Mouse (Mus musculus): Measurements from ENCODE around the gene Gemin5. TPM values are rescaled to one million over a fixed set of nuclear protein-coding genes. Genes with fewer than 3 reads are reported as not detected.
"Not testable (repeated sequence)": the region's sequence is repeated elsewhere in the genome, so short reads cannot be mapped to it uniquely, and the experiment has no call there.

Gene Gemin5
- total RNA-seq (2021): 1 to 10 TPM; 8.1 to 9.3 TPM
- long read RNA-seq, experiment 1, partial matches to known transcripts: 6 of 10 reads
- long read RNA-seq, experiment 1, other reads (novel, unspliced or antisense): 4 of 10 reads
- long read RNA-seq, experiment 2, partial matches to known transcripts: 16 of 24 reads
- long read RNA-seq, experiment 2, other reads (novel, unspliced or antisense): 8 of 24 reads

GRCm38 (mm10) chr11:58168167-58168915 is at the start of gene Gemin5:
Gemin5 (minus strand) TSS chr11:58168539.
- DNase-seq: peak; percentile 78

DNA sequence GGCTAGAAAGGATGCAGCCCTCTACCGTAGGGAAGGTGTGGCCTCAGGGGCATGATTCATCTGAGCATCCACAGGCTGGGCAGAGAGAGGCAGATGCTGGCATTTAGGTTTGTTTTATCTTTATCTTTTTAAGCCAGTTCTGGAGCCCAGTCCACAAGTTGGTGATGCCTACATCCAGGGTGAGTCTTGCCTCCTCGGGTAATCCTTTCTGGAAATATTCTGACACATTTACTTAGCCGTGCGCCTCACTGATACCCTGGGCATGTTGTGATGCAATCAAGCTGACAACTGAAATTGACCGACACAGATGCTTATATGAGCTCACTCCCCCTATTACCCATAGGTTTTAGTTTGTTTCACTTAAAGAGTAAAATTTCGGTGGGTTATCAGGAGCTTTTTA is 48.5 kb upstream of the Gemin5 start:
- no peak for DNase-seq

GRCm38 (mm10) chr11:58215814-58216213 is 47.5 kb upstream of the Gemin5 start:
- DNase-seq: no peak

- DNase-seq: not testable (repeated sequence)
Observed at GRCm38 (mm10) chr11:58215049-58215430, 46.7 kb upstream of the Gemin5 start.

DNA sequence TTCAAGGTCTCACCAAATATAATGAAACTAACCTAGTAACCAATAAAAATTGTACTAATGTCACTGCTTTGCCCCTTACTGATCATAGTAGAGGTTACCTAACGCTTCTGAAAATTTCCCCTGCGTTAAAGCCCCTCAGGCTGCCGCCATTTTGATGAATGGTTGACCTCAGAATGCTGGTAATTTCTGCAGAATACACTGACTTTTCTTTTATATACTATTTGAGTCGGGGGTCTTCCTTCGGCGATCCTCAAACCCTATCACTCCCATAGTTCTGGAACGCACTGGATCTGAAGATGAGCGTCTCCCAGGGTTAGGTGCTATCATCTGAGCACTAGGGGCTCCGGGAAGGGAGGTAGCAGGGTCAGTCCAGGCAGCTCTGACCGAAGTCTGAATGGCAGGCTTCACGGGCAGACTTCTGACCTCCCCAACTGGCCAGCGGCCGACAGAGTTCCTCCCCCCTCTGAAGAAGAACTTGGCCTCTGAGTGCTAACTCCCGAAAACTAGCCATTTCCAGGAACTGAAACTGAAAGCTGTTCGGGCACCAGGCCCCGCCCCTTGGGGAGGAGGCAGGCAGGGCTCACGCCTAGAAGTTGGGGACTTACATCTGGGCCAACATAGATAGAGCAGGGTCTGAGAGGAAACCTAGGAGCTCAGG is 46.2 kb upstream of the Gemin5 start:
- peak; percentile 89 for DNase-seq

- DNase-seq: no peak
Observed at GRCm38 (mm10) chr11:58213673-58214342, 45.5 kb upstream of the Gemin5 start.

- no peak for DNase-seq
Observed at GRCm38 (mm10) chr11:58211682-58212067, 43.3 kb upstream of the Gemin5 start.

DNA sequence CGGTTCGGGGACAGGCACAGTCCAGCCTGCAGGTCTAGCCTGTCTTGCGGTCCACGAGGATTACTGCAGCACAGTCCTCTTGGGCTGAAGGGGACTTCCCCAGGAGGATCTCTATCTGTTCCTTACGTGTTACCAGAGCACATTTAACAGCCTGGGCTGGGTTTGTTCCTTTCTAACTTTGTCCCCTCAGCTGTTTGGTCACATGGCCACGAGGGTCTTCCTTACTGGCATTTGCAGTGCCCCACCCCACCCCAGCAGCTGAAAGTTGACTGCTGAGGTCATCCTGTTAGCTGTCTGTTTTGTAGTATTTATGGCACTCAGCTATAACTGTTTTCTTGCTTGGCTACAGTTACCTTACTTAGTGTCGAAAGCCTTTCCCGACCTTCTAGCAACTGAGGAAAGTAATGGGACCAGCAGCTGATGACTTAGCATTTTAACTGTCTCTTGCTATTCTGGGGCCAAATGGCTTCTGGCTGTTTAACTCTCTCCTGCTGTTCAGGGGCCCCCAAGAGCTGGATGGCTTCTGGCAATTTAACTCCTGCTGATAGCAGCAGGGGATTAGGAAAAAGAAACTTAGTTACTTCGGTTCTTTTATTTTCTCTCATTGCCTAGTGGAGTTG is 42.8 kb upstream of the Gemin5 start:
- DNase-seq: no peak

DNA sequence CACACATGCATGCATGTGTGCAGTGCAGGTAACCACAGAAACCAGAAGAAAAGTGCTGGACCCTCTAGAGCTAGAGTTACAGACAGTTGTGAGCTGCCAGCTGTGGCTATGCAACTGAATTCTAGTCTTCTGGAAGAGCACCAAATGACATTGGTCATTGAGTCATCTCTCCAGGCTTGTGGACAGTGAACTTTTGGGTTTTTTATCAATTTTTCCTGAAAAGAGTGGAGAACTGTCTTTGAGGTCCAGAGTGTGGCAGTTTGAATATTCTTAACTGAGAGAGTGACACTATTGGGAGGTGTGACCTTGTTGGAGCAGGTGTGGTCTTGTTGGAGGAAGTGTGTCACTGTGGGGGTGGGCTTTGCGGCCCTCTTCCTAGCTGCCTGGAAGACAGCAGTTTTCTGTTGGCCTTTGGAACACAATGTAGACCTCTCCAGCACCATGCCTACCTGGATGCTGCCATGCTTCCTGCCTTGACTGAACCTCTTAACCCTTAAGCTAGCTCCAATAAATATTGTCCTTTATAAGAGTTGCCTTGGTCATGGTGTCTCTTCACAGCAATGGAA is 42.1 kb upstream of the Gemin5 start:
- DNase-seq: no peak

DNA sequence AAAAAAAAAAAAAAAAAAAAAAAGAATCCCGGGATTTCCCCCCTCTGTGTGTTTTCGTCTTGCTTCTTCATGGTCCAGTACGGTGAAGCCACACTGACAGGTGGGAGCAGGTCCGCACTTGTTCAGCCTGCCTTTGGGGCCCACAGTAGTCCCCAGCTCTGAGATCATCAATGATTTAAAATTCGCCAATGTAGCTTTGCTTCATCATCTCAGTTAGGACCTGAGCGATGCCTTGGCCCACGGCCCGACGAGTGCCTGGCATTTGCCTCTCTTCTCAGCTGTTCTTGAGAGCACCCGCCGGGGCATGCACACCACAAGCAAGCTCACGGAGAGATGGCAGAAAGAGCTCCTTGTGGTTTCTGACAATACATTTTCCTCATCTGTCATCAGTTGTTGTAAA is 32.7 kb upstream of the Gemin5 start:
- no peak for DNase-seq

GRCm38 (mm10) chr11:58200226-58200625 is 31.9 kb upstream of the Gemin5 start:
- no peak for DNase-seq

GRCm38 (mm10) chr11:58199229-58200037 is 31.1 kb upstream of the Gemin5 start, which contains the start of the genes Igtp and Irgm2:
Igtp (plus strand) TSS chr11:58199556.
Irgm2 (plus strand) TSS chr11:58199618.
- DNase-seq: peak; percentile 77

DNA sequence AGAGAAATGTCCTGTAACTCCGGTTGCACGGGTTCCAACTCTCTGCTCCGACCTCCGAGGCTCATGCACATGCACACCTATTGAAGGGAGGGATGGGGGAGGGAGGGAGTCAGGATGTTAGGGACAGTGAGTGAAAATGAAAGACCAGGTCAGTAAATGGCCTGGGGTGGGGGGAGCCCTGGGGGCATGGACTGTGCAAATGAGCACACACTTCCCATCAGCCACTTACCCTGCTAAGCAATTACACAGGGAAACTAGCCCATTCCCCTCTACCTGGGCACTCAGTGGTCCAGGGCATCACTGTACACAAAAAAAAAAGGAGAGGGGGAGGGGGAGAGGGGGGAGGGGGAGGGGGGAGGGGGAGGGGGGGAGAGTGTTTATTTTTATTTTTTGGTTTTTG is 30.3 kb upstream of the Gemin5 start:
- DNase-seq: no peak

DNA sequence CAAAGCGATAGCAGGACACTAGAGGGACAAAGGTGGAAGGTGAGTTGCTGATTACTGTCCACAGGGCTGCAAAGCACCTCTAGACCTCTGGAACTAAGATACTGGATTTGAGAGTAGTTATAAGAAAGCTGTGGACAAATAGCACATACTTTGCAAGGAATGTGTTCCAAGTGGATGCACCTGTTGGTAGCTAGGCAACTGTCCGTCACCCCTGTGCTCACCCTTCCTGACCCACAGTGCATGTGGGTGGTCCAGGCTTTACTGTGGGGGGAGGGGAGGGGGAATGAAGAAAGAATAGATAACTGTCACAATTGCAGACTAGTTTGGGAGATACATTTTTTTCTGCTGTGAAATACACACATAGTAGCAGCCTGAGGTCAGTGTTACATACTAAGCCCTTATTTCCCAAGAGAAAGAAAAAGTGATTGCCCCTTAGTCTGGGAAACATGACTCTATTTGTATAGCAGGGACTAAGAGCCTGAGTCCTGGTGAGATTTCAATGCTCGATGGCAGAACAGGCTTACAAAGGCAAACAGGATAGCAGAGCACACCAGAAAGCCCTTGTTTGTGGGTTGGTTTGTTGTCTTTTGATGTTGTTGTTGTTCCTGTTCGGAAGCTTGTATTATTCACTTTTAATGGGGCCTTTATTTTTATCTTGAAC is 25.7 kb upstream of the Gemin5 start:
- no peak for DNase-seq

GRCm38 (mm10) chr11:58193326-58193725 is 25.0 kb upstream of the Gemin5 start:
- no peak for DNase-seq

DNA sequence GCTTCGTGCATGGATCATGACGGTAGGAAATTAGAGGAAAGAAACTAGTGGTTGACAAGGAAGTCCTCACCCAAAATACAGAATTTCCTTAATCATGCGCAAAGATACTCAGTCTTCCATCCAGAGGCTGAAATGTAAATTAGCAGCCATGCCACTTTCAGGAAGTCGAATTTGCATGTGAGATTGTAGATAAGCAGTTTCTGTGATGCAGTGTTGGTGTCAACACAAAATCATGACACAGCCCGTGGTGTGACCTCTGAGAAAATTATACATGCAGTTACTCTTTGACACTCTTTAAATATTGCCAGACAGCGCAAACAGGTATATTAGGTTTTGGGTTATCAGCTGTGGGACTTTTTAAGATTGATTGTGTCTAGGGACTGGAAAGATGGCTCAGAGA is 21.3 kb upstream of the Gemin5 start:
- DNase-seq: no peak

- no peak for DNase-seq
Observed at GRCm38 (mm10) chr11:58183579-58183978, 15.2 kb upstream of the Gemin5 start.

DNA sequence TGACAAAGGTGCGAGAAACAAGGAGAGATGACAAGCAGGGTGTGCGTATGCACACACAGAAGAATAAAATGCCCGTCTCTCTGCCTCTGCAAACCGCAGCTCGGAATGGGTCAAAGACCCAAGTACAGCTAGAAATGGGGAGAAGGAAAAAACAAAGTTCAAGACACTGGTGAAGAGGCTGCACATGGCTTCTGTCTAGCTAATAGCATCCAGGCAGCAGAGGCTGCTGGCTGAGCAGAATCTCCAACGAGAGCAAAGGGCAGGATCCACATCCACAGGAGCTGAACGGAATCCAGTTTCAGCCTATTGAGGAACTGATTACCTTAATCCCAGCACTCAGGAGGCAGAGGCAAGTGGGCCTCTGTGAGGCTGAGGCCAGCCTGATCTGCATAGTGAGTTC is 12.4 kb upstream of the Gemin5 start:
- no peak for DNase-seq

DNA sequence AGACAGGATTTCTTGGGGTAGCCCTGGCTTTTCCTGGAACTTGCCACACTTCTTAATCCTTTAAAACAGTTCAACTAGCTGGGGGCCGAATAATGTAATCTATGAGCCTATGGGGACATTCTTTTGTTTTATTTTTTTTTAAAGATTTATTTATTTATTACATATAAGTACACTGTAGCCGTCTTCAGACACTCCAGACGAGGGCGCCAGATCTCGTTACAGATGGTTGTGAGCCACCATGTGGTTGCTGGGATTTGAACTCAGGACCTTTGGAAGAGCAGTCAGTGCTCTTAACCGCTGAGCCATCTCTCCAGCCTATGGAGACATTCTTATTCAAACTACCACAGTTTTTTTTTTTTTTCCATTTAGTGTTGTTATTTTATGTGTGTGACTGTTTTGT is 11.6 kb upstream of the Gemin5 start:
- DNase-seq: not testable (repeated sequence)

GRCm38 (mm10) chr11:58179563-58179962 is 11.2 kb upstream of the Gemin5 start:
- DNase-seq: peak; percentile 50

All from gastrocnemius, postnatal 25 days (tissue).